Mouse (Mus musculus) liver, adult 2 months (tissue): ENCODE measurements around the gene Coq8a.

ENCODE experiments used
- CTCF ChIP-seq: fragments of 200-500 bp; IDR thresholded peaks from 2 replicates; pipeline ENCODE4 v1.5.1; 2011; ENCODE audit warnings: low read depth, low read length, control low read depth
- POLR2A ChIP-seq: fragments of 200-500 bp; IDR thresholded peaks from 2 replicates; pipeline ENCODE4 v1.6.1; 2011; ENCODE audit warnings: low read length, control low read depth; ENCODE audit not compliant: insufficient read depth; ENCODE audit errors: extremely low read depth

- TF ChIP-seq CTCF = no peak
- TF ChIP-seq POLR2A = no peak
Observed at GRCm38 (mm10) chr1:180131402-180131801, 68.0 kb downstream of the Coq8a start.
